Mouse (Mus musculus) hindbrain, postnatal 0 days (tissue): Measurements from ENCODE around the gene Mrpl20. TPM values are rescaled to one million over a fixed set of nuclear protein-coding genes. Genes with fewer than 3 reads are reported as not detected.

Experiments used
- ATAC-seq: fragments of 200-750 bp; cut with Nextera tagmentation; 2 replicates; pipeline ENCODE4 v1.8.0; 2017; ENCODE audit warnings: mild to moderate bottlenecking, moderate TSS enrichment, moderate library complexity
- DNase-seq: peaks from one replicate; pipeline ENCODE4 v3.0.0-alpha.2; 2015; ENCODE audit warnings: low spot score
- H3K27ac ChIP-seq: fragments of 300-500 bp; sonication (generic); 2 replicates; pipeline ENCODE4 v1.5.1; 2014; ENCODE audit warnings: mild to moderate bottlenecking
- H3K27me3 ChIP-seq: fragments of 300-500 bp; sonication (generic); 2 replicates; pipeline ENCODE4 v1.6.1; 2014; ENCODE audit warnings: low read length, mixed read lengths; ENCODE audit not compliant: insufficient read depth
- H3K36me3 ChIP-seq: fragments of 300-500 bp; sonication (generic); 2 replicates; pipeline ENCODE4 v1.6.1; 2014; ENCODE audit warnings: low read length, mixed read lengths; ENCODE audit not compliant: insufficient read depth
- H3K4me1 ChIP-seq: fragments of 300-500 bp; sonication (generic); 2 replicates; pipeline ENCODE4 v1.6.1; 2014; ENCODE audit warnings: antibody characterized with exemption, low read length, mixed read lengths; ENCODE audit not compliant: insufficient read depth
- H3K4me2 ChIP-seq: fragments of 300-500 bp; sonication (generic); 2 replicates; pipeline ENCODE4 v1.6.1; 2014; ENCODE audit warnings: low read depth, mild to moderate bottlenecking, low read length, moderate library complexity, mixed read lengths
- H3K4me3 ChIP-seq: fragments of 300-500 bp; sonication (generic); 2 replicates; pipeline ENCODE4 v1.5.1; 2014; ENCODE audit warnings: low read length
- H3K9ac ChIP-seq: fragments of 300-500 bp; sonication (generic); replicated peaks from 2 replicates; pipeline ENCODE4 v1.6.1; 2014; ENCODE audit warnings: mild to moderate bottlenecking, low read length, moderate library complexity, mixed read lengths
- H3K9me3 ChIP-seq: fragments of 300-500 bp; sonication (generic); 2 replicates; pipeline ENCODE4 v1.6.1; 2016; ENCODE audit warnings: low read length, mixed read lengths
- CTCF ChIP-seq: IDR thresholded peaks from 2 replicates; pipeline ENCODE4 v1.5.1; 2016; ENCODE audit warnings: antibody characterized with exemption, control low read depth, low read depth
- WGBS: fragments of 180-500 bp; shearing (Covaris S2); extraction: QIAGEN DNeasy Blood & Tissue Kit; methylation state at CpG from one replicate; pipeline ENCODE4 v1.1.7; 2014; 5-methylcytosine and 5-hydroxymethylcytosine counted together
- polyA plus RNA-seq: library from polyadenylated mRNA; unstranded; fragments of >200 nt; fragmentation: Nextera tagmentation; extraction: Ambion mirVana; gene quantifications from 2 replicates; pipeline ENCODE4 v1.2.1, GENCODE M21; 2015
- total RNA-seq: library from RNA; depleted of rRNA; stranded (reverse); fragments of >200 nt; gene quantifications from 2 replicates; pipeline ENCODE4 v1.2.3, GENCODE M21; 2014

The Mrpl20 gene
- total and polyA plus RNA-seq, 2 experiments from 2014 or later: 87.5 to 310 TPM

GRCm38 (mm10) chr4:155849792-155850451 lies 47.2 kb downstream of the Mrpl20 start:
- Histone ChIP-seq H3K36me3 (peaks cover 9% of the 10 kb centered on the region), H3K9ac (no peak overlapping the region), H3K27ac (no peak overlapping the region), H3K27me3 (no peaks in the 10 kb centered on the region), H3K4me1 (peaks cover 35% of the 10 kb centered on the region), H3K4me3 (no peak overlapping the region), H3K4me2 (0 out of 2 replicates have a peak overlapping the region, but pooled peaks have one; percentile 68), H3K9me3 (no peaks in the 10 kb centered on the region)
- 84% methylated on average over 3 of the region's 3 CpGs for WGBS
- ATAC-seq (no peak), DNase-seq (no peak)
- TF ChIP-seq CTCF: no peak

DNA sequence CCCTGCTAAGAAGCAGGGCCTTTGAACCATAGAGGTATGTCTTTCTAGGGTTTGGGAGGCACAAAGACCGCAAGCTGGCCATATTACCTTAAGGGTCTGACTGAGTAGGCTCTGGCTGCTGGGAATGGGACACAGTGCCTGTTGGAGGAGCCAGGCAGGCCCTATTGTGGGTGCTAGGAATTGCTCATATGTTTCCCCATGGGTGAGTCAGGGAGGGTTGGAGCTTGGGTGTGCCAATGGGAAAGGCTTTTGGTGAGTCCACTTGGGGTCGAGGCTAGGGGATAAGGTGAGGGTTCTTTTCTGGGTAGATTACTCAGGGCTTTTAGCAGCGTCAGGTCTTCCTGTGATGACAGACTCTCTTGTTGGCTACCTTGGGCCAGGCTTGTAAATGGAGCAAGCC lies 48.7 kb downstream of the Mrpl20 start:
- Histone ChIP-seq H3K4me3 (no peak overlapping the region), H3K4me2 (no peak overlapping the region), H3K9me3 (no peaks in the 10 kb centered on the region), H3K9ac (no peak overlapping the region), H3K36me3 (peaks cover 23% of the 10 kb centered on the region), H3K4me1 (peaks cover 33% of the 10 kb centered on the region), H3K27me3 (no peaks in the 10 kb centered on the region), H3K27ac (no peak overlapping the region)
- WGBS: 95% methylated on average over 3 of the region's 3 CpGs
- ATAC-seq (no peak), DNase-seq (no peak)
- TF ChIP-seq CTCF: no peak

DNA sequence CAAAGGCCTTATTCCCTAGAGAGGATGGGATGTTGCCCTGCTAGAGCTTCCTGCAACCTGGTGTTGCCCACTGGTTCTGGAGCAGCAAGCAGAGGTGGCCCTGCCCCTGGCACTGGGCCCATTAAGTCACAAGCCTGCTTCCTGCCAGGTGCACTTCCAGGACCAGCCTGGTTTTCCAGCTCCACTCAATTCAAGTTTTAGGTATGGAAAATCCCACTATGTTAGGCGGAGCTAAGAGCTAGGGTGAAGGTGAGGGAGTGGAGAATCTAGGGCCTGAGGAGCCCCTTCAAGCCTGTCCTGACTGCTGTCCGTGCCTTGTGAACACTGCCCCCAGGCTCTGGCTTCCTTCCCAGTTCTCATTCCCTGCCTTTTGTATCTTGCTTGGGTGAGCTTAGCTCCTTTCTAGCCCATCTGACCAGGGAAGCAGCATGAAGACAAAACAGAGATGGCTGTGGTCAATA lies 49.3 kb downstream of the Mrpl20 start:
- Histone ChIP-seq H3K4me3 (no peak overlapping the region), H3K36me3 (peaks cover 29% of the 10 kb centered on the region), H3K9me3 (no peaks in the 10 kb centered on the region), H3K27me3 (no peaks in the 10 kb centered on the region), H3K27ac (no peak overlapping the region), H3K9ac (no peak overlapping the region), H3K4me1 (peaks cover 27% of the 10 kb centered on the region), H3K4me2 (no peak overlapping the region)
- ATAC-seq (no peak), DNase-seq (no peak)
- WGBS: 52% methylated on average over 2 of the region's 2 CpGs
- no peak for TF ChIP-seq CTCF

DNA sequence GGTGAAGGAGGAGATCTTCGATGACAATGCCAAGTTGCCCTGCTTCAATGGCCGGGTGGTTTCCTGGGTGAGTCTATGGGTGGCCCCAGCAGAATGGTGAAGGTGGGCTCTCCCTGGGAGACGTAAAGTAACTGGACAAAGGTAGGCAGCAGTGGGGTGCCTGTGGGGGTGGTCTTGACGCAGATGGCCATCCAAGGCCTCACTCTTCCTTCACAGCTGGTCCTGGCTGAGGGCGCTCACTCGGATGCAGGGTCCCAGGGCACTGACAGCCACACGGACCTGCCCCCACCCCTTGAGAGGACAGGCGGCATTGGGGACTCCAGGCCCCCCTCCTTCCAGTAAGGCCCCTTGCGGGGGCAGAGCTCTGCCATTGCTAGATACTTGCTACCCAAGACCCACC lies 50.7 kb downstream of the Mrpl20 start:
- 89% methylated on average over 9 of the region's 9 CpGs for WGBS
- no peaks in the 10 kb centered on the region for H3K9me3 ChIP-seq
- no peaks in the 10 kb centered on the region for H3K27me3 ChIP-seq
- no peak overlapping the region for H3K27ac ChIP-seq
- no peak overlapping the region for H3K9ac ChIP-seq
- H3K4me3 ChIP-seq: no peak overlapping the region
- peaks cover 38% of the 10 kb centered on the region for H3K36me3 ChIP-seq
- no peak overlapping the region for H3K4me2 ChIP-seq
- H3K4me1 ChIP-seq: peaks cover 23% of the 10 kb centered on the region
- TF ChIP-seq CTCF: no peak
- DNase-seq: no peak
- ATAC-seq: no peak

DNA sequence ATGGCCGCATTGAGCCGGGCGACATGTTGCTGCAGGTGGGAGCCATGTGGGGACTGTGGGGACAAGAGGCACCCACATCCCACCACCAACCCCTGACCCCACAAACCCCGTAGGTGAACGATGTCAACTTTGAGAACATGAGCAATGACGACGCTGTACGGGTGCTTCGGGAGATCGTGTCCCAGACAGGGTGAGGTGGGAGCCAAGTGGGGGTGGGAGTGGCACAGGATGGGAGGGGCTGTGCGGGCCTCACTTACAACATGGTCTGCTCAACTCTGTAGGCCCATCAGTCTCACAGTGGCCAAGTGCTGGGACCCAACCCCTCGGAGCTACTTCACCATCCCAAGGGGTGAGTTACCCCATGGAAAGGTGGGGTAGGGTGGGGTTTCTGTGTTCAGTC lies 52.3 kb downstream of the Mrpl20 start:
- WGBS: 94% methylated on average over 12 of the region's 12 CpGs

GRCm38 (mm10) chr4:155856071-155856470 lies 53.4 kb downstream of the Mrpl20 start:
- no peaks in the 10 kb centered on the region for H3K9me3 ChIP-seq
- H3K4me3 ChIP-seq: no peak overlapping the region
- no peak overlapping the region for H3K9ac ChIP-seq
- no peak overlapping the region for H3K4me2 ChIP-seq
- 92% methylated on average over 12 of the region's 12 CpGs for WGBS
- no peak overlapping the region for H3K27ac ChIP-seq
- ATAC-seq (no peak), DNase-seq (no peak)
- TF ChIP-seq CTCF: no peak
- H3K36me3 ChIP-seq: peaks cover 52% of the 10 kb centered on the region
- H3K27me3 ChIP-seq: no peaks in the 10 kb centered on the region
- no peaks in the 10 kb centered on the region for H3K4me1 ChIP-seq

More for the DNA sequence above, 52.3 kb downstream of the Mrpl20 start:
- Histone ChIP-seq H3K36me3 (peaks cover 49% of the 10 kb centered on the region), H3K9ac (no peak overlapping the region), H3K27me3 (no peaks in the 10 kb centered on the region), H3K27ac (no peak overlapping the region), H3K9me3 (no peaks in the 10 kb centered on the region), H3K4me3 (no peak overlapping the region), H3K4me2 (no peak overlapping the region), H3K4me1 (peaks cover 7% of the 10 kb centered on the region; the same call in 1 of the 2 replicates)
- no peak for TF ChIP-seq CTCF
- DNase-seq: no peak
- ATAC-seq: no peak

DNA sequence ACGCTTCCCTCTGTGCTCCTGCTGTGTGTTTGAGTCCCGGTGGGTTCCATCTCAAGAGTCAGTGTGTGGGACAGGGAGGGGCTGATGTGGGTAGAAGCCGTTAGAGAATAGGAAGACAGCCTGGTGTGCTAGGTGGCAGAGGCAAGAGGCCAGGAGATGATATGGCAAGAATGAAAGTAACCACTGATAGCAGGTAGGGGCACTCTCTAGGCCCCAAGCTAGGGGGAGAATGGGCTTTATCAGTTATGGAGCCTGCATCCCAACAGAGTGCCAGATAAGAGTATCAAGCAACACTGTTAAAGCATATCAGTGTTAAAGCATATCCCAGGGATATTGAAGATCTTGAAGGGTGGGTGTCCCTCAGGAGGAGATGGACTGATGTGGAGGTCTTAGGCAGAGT lies 54.2 kb downstream of the Mrpl20 start:
- no peaks in the 10 kb centered on the region for H3K4me1 ChIP-seq
- H3K27ac ChIP-seq: no peak overlapping the region
- H3K36me3 ChIP-seq: peaks cover 55% of the 10 kb centered on the region
- no peak overlapping the region for H3K9ac ChIP-seq
- H3K27me3 ChIP-seq: no peaks in the 10 kb centered on the region
- 73% methylated on average over 3 of the region's 3 CpGs for WGBS
- DNase-seq (no peak), ATAC-seq (no peak)
- TF ChIP-seq CTCF: no peak
- H3K4me2 ChIP-seq: no peak overlapping the region
- no peaks in the 10 kb centered on the region for H3K9me3 ChIP-seq
- no peak overlapping the region for H3K4me3 ChIP-seq
